Mouse (Mus musculus) midbrain, embryonic 12.5 days (tissue): ENCODE measurements around the gene Fzd7. TPM values are rescaled to one million over a fixed set of nuclear protein-coding genes. Genes with fewer than 3 reads are reported as not detected.

Source experiments
- ATAC-seq: fragments of 200-750 bp; cut with Nextera tagmentation; 2 replicates; pipeline ENCODE4 v1.8.0; 2017; ENCODE audit warnings: low read depth, moderate TSS enrichment, moderate library complexity; ENCODE audit not compliant: low FRiP score
- H3K27ac ChIP-seq: fragments of 300-500 bp; sonication (generic); replicated peaks from 2 replicates; pipeline ENCODE4 v1.5.1; 2016; ENCODE audit warnings: mild to moderate bottlenecking
- H3K27me3 ChIP-seq: fragments of 300-500 bp; sonication (generic); 2 replicates; pipeline ENCODE4 v1.6.1; 2016; ENCODE audit warnings: mild to moderate bottlenecking
- H3K36me3 ChIP-seq: fragments of 300-500 bp; sonication (generic); 2 replicates; pipeline ENCODE4 v1.6.1; 2016
- H3K4me1 ChIP-seq: fragments of 300-500 bp; sonication (generic); 2 replicates; pipeline ENCODE4 v1.6.1; 2016
- H3K4me2 ChIP-seq: fragments of 300-500 bp; sonication (generic); replicated peaks from 2 replicates; pipeline ENCODE4 v1.6.1; 2016; ENCODE audit warnings: mild to moderate bottlenecking, moderate library complexity
- H3K4me3 ChIP-seq: fragments of 300-500 bp; sonication (generic); 2 replicates; pipeline ENCODE4 v1.5.1; 2016; ENCODE audit warnings: mild to moderate bottlenecking
- H3K9ac ChIP-seq: fragments of 300-500 bp; sonication (generic); replicated peaks from 2 replicates; pipeline ENCODE4 v1.6.1; 2016; ENCODE audit warnings: mild to moderate bottlenecking, moderate library complexity
- H3K9me3 ChIP-seq: fragments of 300-500 bp; sonication (generic); 2 replicates; pipeline ENCODE4 v1.6.1; 2016; ENCODE audit warnings: mild to moderate bottlenecking
- whole genome bisulfite sequencing: fragments of 180-500 bp; shearing (Covaris S2); methylation state at CpG from one replicate; pipeline ENCODE4 v1.1.7; 2016; 5-methylcytosine and 5-hydroxymethylcytosine counted together
- polyA plus RNA-seq: library from polyadenylated mRNA; unstranded; fragments of >200 nt; fragmentation: Nextera tagmentation; extraction: Ambion mirVana; gene quantifications from 2 replicates; pipeline ENCODE4 v1.2.1, GENCODE M21; 2016

Gene Fzd7
- polyA plus RNA-seq, 1 experiment from 2014 or later = 8.7 TPM

DNA sequence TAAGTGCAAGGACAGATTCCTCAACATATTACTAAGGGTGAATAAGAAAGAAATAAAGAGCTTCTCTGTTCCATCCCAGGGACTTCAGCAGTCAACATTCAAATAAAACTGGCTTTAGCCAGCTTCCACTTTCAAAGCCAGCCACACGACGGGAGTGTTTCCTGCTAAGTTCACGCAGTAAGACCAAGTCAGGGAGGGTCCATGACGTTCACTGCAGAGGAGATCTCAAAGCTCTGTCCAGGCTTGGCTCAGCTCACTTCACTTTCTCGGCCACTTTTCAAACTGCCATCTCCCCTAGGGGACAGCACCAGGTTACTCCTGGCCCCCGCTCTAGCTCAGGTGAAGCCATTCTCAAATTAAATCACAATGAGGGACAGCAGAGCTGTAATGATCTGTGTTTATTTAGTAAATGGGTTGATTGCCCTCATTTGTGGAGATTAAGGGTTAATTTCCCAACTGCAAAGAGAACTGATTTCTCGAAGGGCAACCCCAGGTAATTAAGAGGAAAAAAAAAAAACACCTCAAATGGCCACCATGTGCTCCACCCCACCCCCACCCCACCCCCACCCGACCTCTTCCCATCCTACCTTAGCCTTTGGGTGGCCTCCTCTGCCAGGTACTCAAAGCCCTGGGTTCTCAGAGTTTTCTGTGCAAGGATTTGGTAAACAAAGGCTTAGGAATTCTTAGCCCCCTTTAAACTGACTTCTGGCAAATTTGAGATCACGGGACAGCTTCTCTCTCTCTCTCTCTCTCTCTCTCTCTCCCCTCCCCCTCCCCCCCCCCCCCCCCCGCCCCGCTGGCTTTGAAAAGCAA lies 9.7 kb upstream of the Fzd7 start:
- Histone ChIP-seq H3K4me3 (no peak overlapping the region), H3K27ac (no peak overlapping the region), H3K36me3 (no peaks in the 10 kb centered on the region), H3K9ac (no peak overlapping the region), H3K27me3 (peaks cover 15% of the 10 kb centered on the region), H3K4me2 (no peak overlapping the region), H3K4me1 (peaks cover 14% of the 10 kb centered on the region), H3K9me3 (no peaks in the 10 kb centered on the region)
- 8% methylated on average over 9 of the region's 11 CpGs for WGBS
- no peak for ATAC-seq

DNA sequence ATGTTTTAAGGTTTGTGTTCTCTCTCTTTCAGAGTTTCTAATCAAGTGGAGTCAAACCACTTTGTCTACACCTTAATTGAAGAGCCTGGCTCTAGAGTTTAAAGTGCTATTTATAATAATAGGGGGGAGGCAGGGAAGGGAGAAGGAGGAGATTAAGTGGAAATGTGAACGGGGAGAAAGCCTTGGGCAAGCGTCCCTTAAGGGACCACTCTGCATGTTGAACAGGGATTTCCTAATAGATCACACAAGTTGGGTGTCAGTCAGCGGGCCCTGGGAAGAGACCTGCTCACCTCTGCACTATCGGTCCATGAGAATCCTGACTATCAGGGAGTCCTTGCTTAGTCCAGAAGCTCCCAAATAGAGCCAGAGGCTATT lies 9.1 kb upstream of the Fzd7 start:
- Histone ChIP-seq H3K27ac (no peak overlapping the region), H3K27me3 (peaks cover 15% of the 10 kb centered on the region), H3K9me3 (no peaks in the 10 kb centered on the region), H3K4me2 (no peak overlapping the region), H3K4me3 (no peak overlapping the region), H3K4me1 (peaks cover 14% of the 10 kb centered on the region), H3K36me3 (no peaks in the 10 kb centered on the region), H3K9ac (no peak overlapping the region)
- ATAC-seq = no peak
- WGBS = 6% methylated on average over 4 of the region's 4 CpGs

DNA sequence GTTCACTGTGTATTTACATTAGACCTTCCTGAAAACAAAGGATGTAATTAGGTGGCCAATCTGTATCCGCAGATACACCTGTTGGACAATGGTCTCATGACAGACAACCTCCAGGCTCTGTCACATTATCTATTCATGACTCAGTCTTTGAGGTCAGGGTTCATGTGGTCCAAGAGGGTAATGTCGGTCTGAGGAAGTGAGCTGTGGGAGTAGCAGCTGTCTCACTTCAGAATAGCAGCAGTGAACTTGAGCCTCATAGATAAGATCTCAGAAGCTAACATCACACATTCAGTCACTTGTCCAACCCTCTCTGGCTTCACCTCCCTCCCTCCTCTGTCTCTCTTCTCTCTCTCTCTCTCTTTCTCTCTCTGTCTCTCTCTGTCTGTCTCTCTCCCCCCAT lies 6.6 kb upstream of the Fzd7 start:
- Histone ChIP-seq H3K27me3 (peaks cover 15% of the 10 kb centered on the region), H3K4me1 (peaks cover 16% of the 10 kb centered on the region), H3K9me3 (no peaks in the 10 kb centered on the region), H3K27ac (no peak overlapping the region), H3K4me2 (no peak overlapping the region), H3K4me3 (no peak overlapping the region), H3K36me3 (no peaks in the 10 kb centered on the region), H3K9ac (no peak overlapping the region)
- no peak for ATAC-seq
- WGBS = 41% methylated on average over 2 of the region's 2 CpGs

DNA sequence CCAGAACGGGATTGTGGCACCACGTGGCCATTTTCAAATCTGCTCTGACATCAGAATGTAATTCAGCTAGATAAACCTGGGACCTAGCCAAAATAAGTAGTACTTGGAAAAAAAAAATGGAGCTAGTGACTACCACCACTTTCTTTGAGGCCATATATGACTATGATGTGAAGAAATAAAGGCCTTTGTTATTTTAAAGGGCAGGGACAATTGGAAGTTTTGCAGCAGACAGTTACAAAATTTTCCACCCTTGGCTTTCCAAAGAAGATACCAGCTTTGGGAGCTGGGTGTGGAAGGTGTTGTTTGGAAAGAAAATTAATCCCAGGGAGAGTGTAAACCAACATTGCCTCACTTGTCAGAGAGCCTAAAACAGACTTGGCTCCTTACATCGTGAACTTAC lies 3.3 kb upstream of the Fzd7 start:
- Histone ChIP-seq H3K27ac (no peak overlapping the region), H3K4me2 (no peak overlapping the region), H3K9me3 (no peaks in the 10 kb centered on the region), H3K36me3 (no peaks in the 10 kb centered on the region), H3K4me1 (peaks cover 24% of the 10 kb centered on the region), H3K4me3 (no peak overlapping the region), H3K27me3 (peaks cover 24% of the 10 kb centered on the region), H3K9ac (no peak overlapping the region)
- ATAC-seq = no peak
- WGBS = 81% methylated on average over 3 of the region's 3 CpGs

DNA sequence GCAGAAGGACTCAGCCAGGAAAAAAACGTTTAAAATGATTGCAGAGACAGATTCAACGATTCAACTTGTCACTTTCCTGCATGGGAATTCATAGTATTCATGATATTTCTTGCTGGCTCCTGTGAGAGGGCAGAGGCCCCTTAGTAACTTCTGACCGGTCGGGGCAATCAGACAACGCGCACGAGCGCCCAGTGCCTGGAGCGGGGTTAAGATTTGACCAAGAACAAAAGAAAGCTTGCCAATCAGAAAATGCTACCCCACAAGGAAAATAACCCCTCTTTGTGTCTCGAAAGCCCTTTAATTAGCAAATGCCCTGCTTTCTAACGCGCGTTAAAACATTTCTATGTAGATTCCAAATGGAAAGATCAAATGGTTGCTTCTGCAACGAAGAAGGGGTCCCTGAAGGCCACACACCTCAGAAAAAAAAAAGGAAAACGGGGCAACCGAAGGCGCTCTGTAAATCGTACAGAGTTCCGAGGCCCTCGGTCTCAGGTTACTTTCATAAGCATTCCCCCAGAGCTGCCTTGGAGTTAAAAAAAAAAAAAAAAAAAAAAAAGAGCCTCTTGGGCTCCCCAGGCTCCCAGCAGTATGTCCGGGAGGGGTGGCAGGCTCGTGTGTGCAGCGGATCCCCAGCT lies 1.3 kb upstream of the Fzd7 start:
- Histone ChIP-seq H3K4me1 (peaks cover 43% of the 10 kb centered on the region), H3K4me2 (peak overlapping the region; percentile 100), H3K4me3 (peak overlapping the region; percentile 70), H3K27me3 (peaks cover 34% of the 10 kb centered on the region), H3K27ac (peak overlapping the region; percentile 73), H3K9me3 (no peaks in the 10 kb centered on the region), H3K9ac (peak overlapping the region; percentile 39; the same call in 1 of the 2 replicates), H3K36me3 (no peaks in the 10 kb centered on the region)
- under 1% methylated on average over 23 of the region's 23 CpGs for WGBS
- no peak for ATAC-seq

DNA sequence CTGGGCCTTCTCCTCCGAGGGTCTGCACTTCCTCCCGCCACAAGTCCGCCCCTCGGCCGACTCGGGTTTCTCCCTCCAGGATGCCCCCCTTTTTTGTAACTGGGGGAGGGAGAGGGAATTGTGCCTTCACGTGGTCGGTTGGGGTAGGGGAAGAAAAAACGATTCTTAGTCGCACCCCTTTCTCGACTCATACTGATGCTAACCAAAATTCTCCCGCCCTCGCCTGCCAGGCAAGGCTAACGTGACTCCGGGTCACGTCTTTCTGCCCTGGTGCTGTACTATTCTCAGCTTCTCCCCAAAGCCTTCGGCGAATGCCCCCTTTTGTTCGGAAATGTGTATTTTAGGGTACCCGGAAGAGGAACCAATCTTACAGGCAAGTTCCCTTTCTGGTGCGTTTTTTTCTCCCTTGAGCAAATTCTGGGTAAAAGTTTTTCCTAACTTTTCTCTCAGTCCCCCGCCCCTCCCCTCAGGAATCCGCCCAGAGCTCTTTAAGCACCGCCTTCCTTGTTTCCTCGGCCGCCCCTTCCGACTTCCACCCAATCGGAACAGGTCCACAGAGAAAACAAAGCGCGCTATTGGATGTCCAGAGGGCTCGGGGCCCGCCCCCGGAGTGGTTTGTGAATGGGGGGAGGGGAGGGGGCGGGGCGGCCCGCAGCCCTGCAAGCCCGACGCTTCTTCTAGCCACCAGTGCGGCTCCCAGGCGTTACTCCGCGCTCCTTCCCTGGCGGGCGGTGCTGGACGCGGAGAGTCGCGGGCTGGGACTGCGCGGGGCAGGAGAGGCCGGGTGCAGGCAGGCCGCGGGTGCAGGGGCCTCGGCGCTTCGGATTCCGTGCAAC lies 550 bp upstream of the Fzd7 start:
- H3K27me3 ChIP-seq = peaks cover 34% of the 10 kb centered on the region
- H3K4me3 ChIP-seq = peak overlapping the region; percentile 70
- H3K9me3 ChIP-seq = no peaks in the 10 kb centered on the region
- peaks cover 47% of the 10 kb centered on the region for H3K4me1 ChIP-seq
- peak; percentile 94 for ATAC-seq
- peak overlapping the region; percentile 100 for H3K4me2 ChIP-seq
- WGBS = under 1% methylated on average over 53 of the region's 57 CpGs
- H3K9ac ChIP-seq = peak overlapping the region; percentile 77
- H3K36me3 ChIP-seq = no peaks in the 10 kb centered on the region
- H3K27ac ChIP-seq = peak overlapping the region; percentile 75

DNA sequence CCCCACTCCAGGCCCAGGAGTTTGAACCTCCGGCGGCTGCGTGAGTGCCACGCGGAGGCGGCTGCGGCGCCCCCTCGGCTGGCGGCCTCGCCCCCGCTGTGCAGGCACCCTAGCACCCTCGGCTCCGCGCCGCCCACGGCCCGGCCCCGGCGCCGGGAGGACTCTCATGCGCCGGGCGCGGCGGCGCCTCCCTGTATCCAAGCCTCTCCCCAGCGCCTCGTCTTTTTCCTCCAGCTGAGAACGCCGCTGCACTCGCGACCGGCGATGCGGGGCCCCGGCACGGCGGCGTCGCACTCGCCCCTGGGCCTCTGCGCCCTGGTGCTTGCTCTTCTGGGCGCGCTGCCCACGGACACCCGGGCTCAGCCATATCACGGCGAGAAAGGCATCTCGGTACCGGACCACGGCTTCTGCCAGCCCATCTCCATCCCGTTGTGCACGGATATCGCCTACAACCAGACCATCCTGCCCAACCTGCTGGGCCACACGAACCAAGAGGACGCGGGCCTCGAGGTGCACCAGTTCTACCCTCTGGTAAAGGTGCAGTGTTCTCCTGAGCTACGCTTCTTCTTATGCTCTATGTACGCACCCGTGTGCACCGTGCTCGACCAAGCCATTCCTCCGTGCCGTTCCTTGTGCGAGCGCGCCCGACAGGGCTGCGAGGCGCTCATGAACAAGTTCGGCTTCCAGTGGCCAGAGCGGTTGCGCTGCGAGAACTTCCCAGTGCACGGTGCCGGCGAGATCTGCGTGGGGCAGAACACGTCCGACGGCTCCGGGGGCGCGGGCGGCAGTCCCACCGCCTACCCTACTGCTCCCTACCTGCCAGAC lies 684 bp downstream of the Fzd7 start:
- H3K9ac ChIP-seq = peak overlapping the region; percentile 77
- H3K27ac ChIP-seq = peak overlapping the region; percentile 75
- no peaks in the 10 kb centered on the region for H3K36me3 ChIP-seq
- WGBS = under 1% methylated on average over 82 of the region's 88 CpGs
- no peaks in the 10 kb centered on the region for H3K9me3 ChIP-seq
- H3K27me3 ChIP-seq = peaks cover 33% of the 10 kb centered on the region
- peaks cover 59% of the 10 kb centered on the region for H3K4me1 ChIP-seq
- H3K4me2 ChIP-seq = peak overlapping the region; percentile 100
- peak overlapping the region; percentile 70 for H3K4me3 ChIP-seq
- peak; percentile 3; the same call in 1 of the 2 replicates for ATAC-seq

DNA sequence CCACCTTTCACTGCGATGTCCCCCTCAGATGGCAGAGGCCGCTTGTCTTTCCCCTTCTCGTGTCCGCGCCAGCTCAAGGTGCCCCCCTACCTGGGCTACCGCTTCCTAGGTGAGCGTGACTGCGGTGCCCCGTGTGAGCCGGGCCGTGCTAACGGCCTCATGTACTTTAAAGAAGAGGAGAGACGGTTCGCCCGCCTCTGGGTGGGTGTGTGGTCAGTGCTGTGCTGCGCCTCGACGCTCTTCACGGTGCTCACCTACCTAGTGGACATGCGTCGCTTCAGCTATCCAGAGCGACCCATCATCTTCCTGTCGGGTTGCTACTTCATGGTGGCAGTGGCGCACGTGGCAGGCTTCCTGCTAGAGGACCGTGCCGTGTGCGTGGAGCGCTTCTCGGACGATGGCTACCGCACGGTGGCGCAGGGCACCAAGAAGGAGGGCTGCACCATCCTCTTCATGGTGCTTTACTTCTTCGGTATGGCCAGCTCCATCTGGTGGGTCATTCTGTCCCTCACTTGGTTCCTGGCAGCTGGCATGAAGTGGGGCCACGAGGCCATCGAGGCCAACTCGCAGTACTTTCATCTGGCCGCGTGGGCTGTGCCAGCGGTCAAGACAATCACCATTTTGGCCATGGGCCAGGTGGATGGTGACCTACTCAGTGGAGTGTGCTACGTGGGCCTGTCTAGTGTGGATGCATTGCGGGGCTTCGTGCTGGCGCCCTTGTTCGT lies 1.5 kb downstream of the Fzd7 start:
- peak overlapping the region; percentile 70 for H3K4me3 ChIP-seq
- H3K27me3 ChIP-seq = peaks cover 33% of the 10 kb centered on the region
- H3K27ac ChIP-seq = no peak overlapping the region
- H3K4me2 ChIP-seq = peak overlapping the region; percentile 100
- H3K9ac ChIP-seq = peak overlapping the region; percentile 77
- peak; percentile 27; the same call in 1 of the 2 replicates for ATAC-seq
- H3K4me1 ChIP-seq = peaks cover 65% of the 10 kb centered on the region
- H3K9me3 ChIP-seq = no peaks in the 10 kb centered on the region
- no peaks in the 10 kb centered on the region for H3K36me3 ChIP-seq
- WGBS = 1% methylated on average over 46 of the region's 46 CpGs

DNA sequence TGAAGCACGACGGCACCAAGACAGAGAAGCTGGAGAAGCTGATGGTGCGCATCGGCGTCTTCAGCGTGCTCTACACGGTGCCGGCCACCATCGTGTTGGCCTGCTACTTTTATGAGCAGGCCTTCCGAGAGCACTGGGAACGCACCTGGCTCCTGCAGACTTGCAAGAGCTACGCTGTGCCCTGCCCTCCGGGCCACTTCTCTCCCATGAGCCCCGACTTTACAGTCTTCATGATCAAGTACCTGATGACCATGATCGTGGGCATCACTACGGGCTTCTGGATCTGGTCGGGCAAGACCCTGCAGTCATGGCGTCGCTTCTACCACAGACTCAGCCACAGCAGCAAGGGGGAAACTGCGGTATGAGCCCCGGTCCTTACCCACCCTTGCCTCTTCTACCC lies 2.1 kb downstream of the Fzd7 start:
- Histone ChIP-seq H3K4me2 (peak overlapping the region; percentile 100), H3K9ac (peak overlapping the region; percentile 77; the same call in 1 of the 2 replicates), H3K4me1 (peaks cover 65% of the 10 kb centered on the region), H3K9me3 (no peaks in the 10 kb centered on the region), H3K27ac (peak overlapping the region; percentile 72), H3K4me3 (peak overlapping the region; percentile 70), H3K27me3 (peaks cover 33% of the 10 kb centered on the region), H3K36me3 (no peaks in the 10 kb centered on the region)
- 6% methylated on average over 21 of the region's 21 CpGs for WGBS
- no peak for ATAC-seq

DNA sequence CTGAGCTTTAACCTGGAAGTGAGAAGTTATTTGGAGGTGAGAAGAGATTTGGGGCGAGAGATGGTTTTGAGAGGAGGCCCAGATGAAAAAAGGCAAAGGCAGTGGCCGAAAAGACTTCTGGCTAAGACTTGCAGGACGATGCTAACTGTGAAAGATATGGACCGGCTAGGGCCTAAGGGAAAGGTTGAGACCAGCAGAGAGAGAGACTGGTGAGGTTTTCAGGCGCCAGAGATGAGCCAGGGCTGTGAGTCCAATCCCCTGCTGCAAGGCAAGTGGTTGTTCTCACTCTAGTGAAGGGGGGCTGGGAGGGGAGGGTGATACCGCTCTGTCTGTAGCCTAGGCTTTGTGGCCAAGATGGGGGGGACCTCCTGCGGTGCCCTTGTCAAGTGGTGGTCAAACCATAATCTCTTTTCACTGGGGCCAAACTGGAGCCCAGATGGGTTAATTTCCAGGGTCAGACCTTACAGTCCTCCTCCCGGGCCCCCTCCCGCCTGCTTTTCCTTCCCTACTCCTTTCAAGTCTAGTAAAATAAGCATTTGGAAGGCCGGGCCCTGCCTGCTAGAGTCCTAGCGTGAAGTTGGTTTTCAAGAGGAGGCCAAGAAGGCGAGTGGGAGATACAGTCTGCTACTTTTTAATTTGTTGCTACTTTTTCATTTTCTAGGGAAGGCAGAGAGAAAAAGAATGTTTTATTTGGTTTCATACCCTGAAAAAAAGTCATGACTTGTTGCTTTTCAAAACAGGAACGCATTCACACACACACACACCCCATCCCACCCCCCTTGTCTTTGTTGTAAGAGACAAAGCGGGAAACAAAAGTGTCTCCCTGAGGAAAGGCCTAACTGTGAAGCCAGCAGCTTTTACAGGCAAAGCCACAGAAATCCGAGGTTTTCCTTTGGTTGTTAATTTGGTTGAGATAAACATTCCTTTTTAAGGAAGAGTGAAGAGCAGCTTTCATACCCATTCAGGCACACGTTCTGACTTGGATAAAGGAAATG lies 2.9 kb downstream of the Fzd7 start:
- WGBS = 3% methylated on average over 16 of the region's 16 CpGs
- ATAC-seq = no peak

More for the DNA sequence above, 2.9 kb downstream of the Fzd7 start:
- H3K27ac ChIP-seq = peak overlapping the region; percentile 72
- H3K4me2 ChIP-seq = peak overlapping the region; percentile 100
- no peaks in the 10 kb centered on the region for H3K9me3 ChIP-seq
- peak overlapping the region; percentile 70 for H3K4me3 ChIP-seq
- peaks cover 28% of the 10 kb centered on the region for H3K27me3 ChIP-seq
- H3K9ac ChIP-seq = peak overlapping the region; percentile 77
- no peaks in the 10 kb centered on the region for H3K36me3 ChIP-seq
- peaks cover 65% of the 10 kb centered on the region for H3K4me1 ChIP-seq
